ENCODE assay signal across 15 mouse cellular contexts in genomic region chr7:100501027-100501843, GRCm38 (mm10). TPM values are rescaled to one million over a fixed set of nuclear protein-coding genes. Genes with fewer than 3 reads are reported as not detected.
A peak's percentile ranks its signal among the peaks of the same experiment; 100 is the strongest.
DNase-seq lines count a peak whose midpoint lies in the region; ATAC-seq and TF ChIP-seq lines count a peak whose summit lies in the region.
"Had no signal": no experiment of that assay in that cellular context is flagged by ENCODE, and none has a peak within 500 bp of the region (broad histone marks: within the 10 kb centered on the region; RNA-seq: fewer than 3 reads in every experiment).

No protein-coding gene starts in this region.

- no peak overlapping the region for H3K27ac ChIP-seq in heart, adult 2 months
- no peak overlapping the region for H3K27ac ChIP-seq in hindbrain, embryonic 11.5 days (ENCODE audit: low read depth, low read length)
- H3K27ac ChIP-seq: embryonic facial prominence, embryonic 15.5 days; heart, embryonic 13.5 days; hindbrain, postnatal 0 days; limb, embryonic 15.5 days; stomach, embryonic 15.5 days had no signal

- no peak for TF ChIP-seq CTCF in heart, adult 2 months (IDR thresholded peaks at IDR 0.05)

- no peak overlapping the region for H3K4me2 ChIP-seq in hindbrain, embryonic 11.5 days (replicated peaks; ENCODE audit: low read depth, low read length)
- H3K4me2 ChIP-seq: embryonic facial prominence, embryonic 15.5 days; heart, embryonic 13.5 days; limb, embryonic 15.5 days; stomach, embryonic 15.5 days had no signal

- no peak for ATAC-seq in hindbrain, embryonic 11.5 days (ENCODE audit: low FRiP score)
- ATAC-seq: hindbrain, postnatal 0 days had no signal

- H3K4me1 ChIP-seq in heart, adult 2 months (ENCODE audit: control insufficient read depth, insufficient read depth, low read length) = peaks cover 2% of the 10 kb centered on the region; the same call in 1 of the 2 replicates
- no peaks in the 10 kb centered on the region for H3K4me1 ChIP-seq in hindbrain, embryonic 11.5 days (replicated peaks; ENCODE audit: control insufficient read depth, insufficient read depth, low read length)

- 65% methylated on average over 6 of the region's 6 CpGs for WGBS in heart, adult 2 months
- WGBS in hindbrain, embryonic 11.5 days = 74% methylated on average over 6 of the region's 6 CpGs

- H3K4me3 ChIP-seq in heart, adult 2 months = no peak overlapping the region
- no peak overlapping the region for H3K4me3 ChIP-seq in hindbrain, embryonic 11.5 days (ENCODE audit: low read depth, low read length)
- H3K4me3 ChIP-seq: embryonic facial prominence, embryonic 15.5 days; heart, embryonic 13.5 days; limb, embryonic 15.5 days; stomach, embryonic 15.5 days had no signal

- no peak overlapping the region for H3K9ac ChIP-seq in heart, adult 2 months (ENCODE audit: low read depth, low read length)
- no peak overlapping the region for H3K9ac ChIP-seq in hindbrain, embryonic 11.5 days (ENCODE audit: low read depth, low read length)
- H3K9ac ChIP-seq: embryonic facial prominence, embryonic 15.5 days; heart, embryonic 13.5 days; limb, embryonic 15.5 days; stomach, embryonic 15.5 days had no signal

- intact Hi-C loops in heart, adult 2 months (cut with DNase I) = loop anchor here (2.0 kb wide), 1 partner anchor 72 kb away; no protein-coding TSS in a partner anchor

- no peaks in the 10 kb centered on the region for H3K27me3 ChIP-seq in heart, adult 2 months (ENCODE audit: control insufficient read depth, insufficient read depth, low read length)
- no peaks in the 10 kb centered on the region for H3K27me3 ChIP-seq in splenic B cell, adult 2 months (ENCODE audit: control insufficient read depth, insufficient read depth, low read length, poor library complexity, severe bottlenecking)
- no peaks in the 10 kb centered on the region for H3K27me3 ChIP-seq in hindbrain, embryonic 11.5 days (ENCODE audit: control insufficient read depth, insufficient read depth, low read length)
- H3K27me3 ChIP-seq: embryonic facial prominence, embryonic 15.5 days; heart, embryonic 13.5 days; limb, embryonic 15.5 days; stomach, embryonic 15.5 days had no signal

- H3K36me3 ChIP-seq in heart, adult 2 months (ENCODE audit: control insufficient read depth, insufficient read depth, low read length) = no peaks in the 10 kb centered on the region
- H3K36me3 ChIP-seq in splenic B cell, adult 2 months (ENCODE audit: control insufficient read depth, insufficient read depth, low read length, poor library complexity, severe bottlenecking) = peaks cover 27% of the 10 kb centered on the region
- no peaks in the 10 kb centered on the region for H3K36me3 ChIP-seq in hindbrain, embryonic 11.5 days (ENCODE audit: control insufficient read depth, insufficient read depth, low read length)

- TF ChIP-seq EP300 in heart, adult 2 months (IDR thresholded peaks at IDR 0.05; ENCODE audit: insufficient read depth, low read depth, low read length) = 0 out of 2 replicates have a peak, but pooled peaks have one; percentile 15

- peak; percentile 23; the same call in 1 of the 2 replicates for TF ChIP-seq POLR2A in heart, adult 2 months (IDR thresholded peaks at IDR 0.05; ENCODE audit: insufficient read depth, low read depth, low read length)

- H3K9me3 ChIP-seq in hindbrain, embryonic 11.5 days (ENCODE audit: control insufficient read depth, low read length) = no peaks in the 10 kb centered on the region
- H3K9me3 ChIP-seq: embryonic facial prominence, embryonic 15.5 days; heart, embryonic 13.5 days; limb, embryonic 15.5 days; stomach, embryonic 15.5 days had no signal

- DNase-seq in heart, adult 2 months = no peak
- no peak for DNase-seq in heart, adult 9 months (ENCODE audit: low spot score in 2 of 2)
- peak; percentile 42 for DNase-seq in thymus, postnatal 14 days
- no peak for DNase-seq in thymus, postnatal 10 days (ENCODE audit: low spot score in 2 of 2)
- DNase-seq in induced T-regulatory cell, adult 2 months (ENCODE audit: low read depth) = peak; percentile 46
- DNase-seq in splenic B cell, adult 2 months (ENCODE audit: low read depth, low spot score) = peak; percentile 31
- DNase-seq in cerebellum, adult 9-11 months = no peak
- no peak for DNase-seq in hindbrain, embryonic 11.5 days (ENCODE audit: low spot score)
- DNase-seq: kidney, postnatal 14 days had no signal

- H3K79me2 ChIP-seq in heart, adult 2 months (replicated peaks; ENCODE audit: control insufficient read depth, insufficient read depth, low read length) = no peaks in the 10 kb centered on the region

RNA-seq across cellular contexts. Expression of gene Ucp2, which starts 8.1 kb away (rescaled TPM):
- 100 to 1,000 TPM; 245 to 496 TPM for total RNA-seq in heart, adult 2 months (2021)
- polyA plus RNA-seq in heart, adult 2 months (2012; rRNA removed) = 109 and 193 TPM in 2 replicates
- polyA plus RNA-seq in hindbrain, embryonic 11.5 days (2014; fragmentation: Nextera tagmentation; extraction: Ambion mirVana) = 97.7 and 99.6 TPM in 2 replicates

RNA-seq across cellular contexts. Expression of gene Dnajb13, which starts 13.5 kb away (rescaled TPM):
- total RNA-seq in heart, adult 2 months (2021) = not detected
- 0.32 and 1.2 TPM in 2 replicates for polyA plus RNA-seq in heart, adult 2 months (2012; rRNA removed)
- 7.1 and 7.8 TPM in 2 replicates for polyA plus RNA-seq in hindbrain, embryonic 11.5 days (2014; fragmentation: Nextera tagmentation; extraction: Ambion mirVana)

RNA-seq across cellular contexts. Expression of gene Ucp3, which starts 28.4 kb away (rescaled TPM):
- 10 to 100 TPM; 33.7 to 39.4 TPM for total RNA-seq in heart, adult 2 months (2021)
- 39.0 and 39.1 TPM in 2 replicates for polyA plus RNA-seq in heart, adult 2 months (2012; rRNA removed)
- not detected in 2 replicates for polyA plus RNA-seq in hindbrain, embryonic 11.5 days (2014; fragmentation: Nextera tagmentation; extraction: Ambion mirVana)
- polyA plus RNA-seq: C2C12 had no signal

RNA-seq across cellular contexts. Expression of gene Coa4, which starts 35.6 kb away (rescaled TPM):
- total RNA-seq in heart, adult 2 months (2021) = 10 to 100 TPM; 14.1 to 15.4 TPM
- polyA plus RNA-seq in heart, adult 2 months (2012; rRNA removed) = 20.0 and 22.9 TPM in 2 replicates
- polyA plus RNA-seq in hindbrain, embryonic 11.5 days (2014; fragmentation: Nextera tagmentation; extraction: Ambion mirVana) = 20.6 and 22.8 TPM in 2 replicates

Comparison
In these comparisons a context has a peak if more than half of its experiments do, and no peak if none do; other contexts are left out.
1. DNase-seq: peak in thymus, postnatal 14 days (single experiment), induced T-regulatory cell, adult 2 months (single experiment) and splenic B cell, adult 2 months (single experiment); none in heart, adult 2 months (0 of 2), heart, adult 9 months (0 of 2), thymus, postnatal 10 days (0 of 2), cerebellum, adult 9-11 months (single experiment) and hindbrain, embryonic 11.5 days (single experiment).
2. RNA of gene Ucp3, which starts 28.4 kb away (polyA plus RNA-seq): 39.0 to 39.1 TPM in heart, adult 2 months; not detected in hindbrain, embryonic 11.5 days; every median in the first group is over 10 times any median in the second.